Comparison of ENCODE assay signal across 10 mouse cellular contexts in the genomic region with DNA sequence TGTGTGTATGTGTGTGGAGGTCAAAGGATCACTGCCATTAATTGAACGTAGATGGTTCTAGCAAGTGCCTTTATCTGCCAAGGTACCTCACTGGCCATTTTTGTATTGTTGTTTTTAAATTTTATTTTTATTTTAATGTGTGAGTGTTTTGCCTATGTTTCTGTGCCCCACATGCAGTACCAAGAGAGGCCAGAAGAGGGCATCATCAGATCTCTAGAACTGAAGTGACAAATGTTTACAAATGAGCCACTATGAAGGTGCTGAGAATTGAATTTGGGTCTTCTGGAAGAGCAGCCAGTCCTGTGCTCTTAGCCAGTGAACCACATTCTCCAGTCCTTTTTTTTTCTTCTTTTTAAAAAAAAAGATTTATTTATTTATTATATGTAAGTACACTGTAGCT. TPM values are rescaled to one million over a fixed set of nuclear protein-coding genes. Genes with fewer than 3 reads are reported as not detected.
DNase-seq lines count a peak whose midpoint lies in the region; ATAC-seq lines count a peak whose summit lies in the region.
"Had no signal": no experiment of that assay in that cellular context is flagged by ENCODE, and none has a peak within 500 bp of the region (broad histone marks: within the 10 kb centered on the region; RNA-seq: fewer than 3 reads in every experiment).

No protein-coding gene starts in this region.

- peak; percentile 76 for DNase-seq in heart, adult 11 months
- no peak for DNase-seq in heart, embryonic 10.5 days (ENCODE audit: low spot score)
- peak; percentile 46 for DNase-seq in neural tube, embryonic 10.5 days (ENCODE audit: extremely low spot score, low spot score)
- peak; percentile 60 to 68 for DNase-seq in adrenal gland, postnatal 36 days
- DNase-seq in kidney, postnatal 4 days: peak; percentile 69
- DNase-seq in spleen, postnatal 10 days (ENCODE audit: low spot score in 2 of 2): peak; percentile 66 to 84
- DNase-seq in layer of hippocampus, adult 8-10 months (ENCODE audit: low spot score in 2 of 2): no peak

- no peak overlapping the region for H3K4me2 ChIP-seq in neural tube, embryonic 15.5 days
- H3K4me2 ChIP-seq: midbrain, embryonic 12.5 days had no signal

- no peak overlapping the region for H3K27ac ChIP-seq in heart, embryonic 10.5 days
- no peak overlapping the region for H3K27ac ChIP-seq in neural tube, embryonic 15.5 days (replicated peaks)
- H3K27ac ChIP-seq: midbrain, embryonic 12.5 days had no signal

- ATAC-seq in neural tube, embryonic 15.5 days (ENCODE audit: low FRiP score): no peak

- no peak overlapping the region for H3K4me3 ChIP-seq in heart, embryonic 10.5 days
- no peak overlapping the region for H3K4me3 ChIP-seq in neural tube, embryonic 15.5 days (replicated peaks)
- H3K4me3 ChIP-seq: midbrain, embryonic 12.5 days had no signal

- peaks cover 6% of the 10 kb centered on the region for H3K4me1 ChIP-seq in heart, embryonic 10.5 days
- H3K4me1 ChIP-seq in neural tube, embryonic 15.5 days: peaks cover 4% of the 10 kb centered on the region; the same call in 1 of the 2 replicates

- H3K9me3 ChIP-seq in heart, embryonic 10.5 days: no peaks in the 10 kb centered on the region
- no peaks in the 10 kb centered on the region for H3K9me3 ChIP-seq in neural tube, embryonic 15.5 days (replicated peaks)
- H3K9me3 ChIP-seq: midbrain, embryonic 12.5 days had no signal

- WGBS in heart, embryonic 10.5 days: 68% methylated on average over 1 of the region's 1 CpGs
- 72% methylated on average over 1 of the region's 1 CpGs for WGBS in neural tube, embryonic 15.5 days

- H3K36me3 ChIP-seq in heart, embryonic 10.5 days: no peaks in the 10 kb centered on the region
- no peaks in the 10 kb centered on the region for H3K36me3 ChIP-seq in neural tube, embryonic 15.5 days
- H3K36me3 ChIP-seq: midbrain, embryonic 12.5 days had no signal

- H3K27me3 ChIP-seq in heart, embryonic 10.5 days (ENCODE audit: insufficient read depth, poor library complexity, severe bottlenecking): peaks cover 19% of the 10 kb centered on the region
- H3K27me3 ChIP-seq in neural tube, embryonic 15.5 days (replicated peaks): no peaks in the 10 kb centered on the region

- no peak overlapping the region for H3K9ac ChIP-seq in neural tube, embryonic 15.5 days (replicated peaks)
- H3K9ac ChIP-seq: midbrain, embryonic 12.5 days had no signal

RNA-seq across cellular contexts. Expression of a gene that starts 5.5 kb away (rescaled TPM):
- 2.3 and 5.2 TPM in 2 replicates for polyA plus RNA-seq in heart, embryonic 10.5 days (2016; fragmentation: Nextera tagmentation; extraction: Ambion mirVana)
- 1.6 and 1.8 TPM in 2 replicates for polyA plus RNA-seq in neural tube, embryonic 15.5 days (2015; fragmentation: Nextera tagmentation; extraction: Ambion mirVana)
- 1 to 10 TPM; 2.3 to 3.3 TPM for total RNA-seq in adrenal gland, postnatal 36 days (2021)
- 1 to 10 TPM in 2 of 4 experiments, under 1 TPM in 2; 0.76 to 1.7 (median 0.99) TPM for total RNA-seq in layer of hippocampus, adult 8-10 months (2022)

RNA-seq across cellular contexts. Expression of a gene that starts 11.1 kb away (rescaled TPM):
- not detected in 2 replicates for polyA plus RNA-seq in heart, embryonic 10.5 days (2016; fragmentation: Nextera tagmentation; extraction: Ambion mirVana)
- polyA plus RNA-seq in neural tube, embryonic 15.5 days (2015; fragmentation: Nextera tagmentation; extraction: Ambion mirVana): 0.14 and 0.27 TPM in 2 replicates
- not detected for total RNA-seq in adrenal gland, postnatal 36 days (2021)
- total RNA-seq in layer of hippocampus, adult 8-10 months (2022): not detected
- total RNA-seq: heart, postnatal 10 days had no signal
- polyA plus RNA-seq: midbrain, embryonic 12.5 days had no signal

RNA-seq across cellular contexts. Expression of a gene that starts 25.8 kb away (rescaled TPM):
- polyA plus RNA-seq in heart, embryonic 10.5 days (2016; fragmentation: Nextera tagmentation; extraction: Ambion mirVana): 36.0 and 37.6 TPM in 2 replicates
- polyA plus RNA-seq in neural tube, embryonic 15.5 days (2015; fragmentation: Nextera tagmentation; extraction: Ambion mirVana): 22.5 and 25.2 TPM in 2 replicates
- total RNA-seq in adrenal gland, postnatal 36 days (2021): 10 to 100 TPM; 13.3 to 17.1 TPM
- 10 to 100 TPM in 2 of 4 experiments, 1 to 10 TPM in 2; 8.3 to 11.1 (median 9.8) TPM for total RNA-seq in layer of hippocampus, adult 8-10 months (2022)

RNA-seq across cellular contexts. Expression of a gene that starts 34.4 kb away (rescaled TPM):
- polyA plus RNA-seq in heart, embryonic 10.5 days (2016; fragmentation: Nextera tagmentation; extraction: Ambion mirVana): 202 and 227 TPM in 2 replicates
- 776 and 868 TPM in 2 replicates for polyA plus RNA-seq in neural tube, embryonic 15.5 days (2015; fragmentation: Nextera tagmentation; extraction: Ambion mirVana)
- 100 to 1,000 TPM; 499 to 690 TPM for total RNA-seq in adrenal gland, postnatal 36 days (2021)
- 1,000 to 10,000 TPM; 1,040 to 1,170 (median 1,116) TPM for total RNA-seq in layer of hippocampus, adult 8-10 months (2022)

Comparison
In these comparisons a context has a peak if more than half of its experiments do, and no peak if none do; other contexts are left out.
1. DNase-seq: peak in heart, adult 11 months (single experiment), neural tube, embryonic 10.5 days (single experiment), adrenal gland, postnatal 36 days (2 of 2), kidney, postnatal 4 days (2 of 2) and spleen, postnatal 10 days (2 of 2); none in heart, embryonic 10.5 days (single experiment) and layer of hippocampus, adult 8-10 months (0 of 2).